Mouse (Mus musculus) kidney, postnatal 14 days (tissue): ENCODE measurements around the gene Pak6.
A peak's percentile ranks its signal among the peaks of the same experiment; 100 is the strongest.

Experiments used
- DNase-seq: peaks from one replicate; pipeline ENCODE4 v3.0.0; 2022; ENCODE audit warnings: mixed read lengths

The Pak6 gene

GRCm38 (mm10) chr2:118700179-118701062 lies 37.3 kb downstream of the Pak6 start:
- DNase-seq, result peak; percentile 89

GRCm38 (mm10) chr2:118701161-118701560 lies 38.1 kb downstream of the Pak6 start:
- DNase-seq, result no peak

- no peak for DNase-seq
These were observed 39.1 kb downstream of the Pak6 start for GRCm38 (mm10) chr2:118701971-118702882.

- DNase-seq, result peak; percentile 62
These were observed 40.0 kb downstream of the Pak6 start for GRCm38 (mm10) chr2:118702883-118703761.

GRCm38 (mm10) chr2:118703913-118704730 lies 41.0 kb downstream of the Pak6 start, which contains the start of gene Ankrd63:
Ankrd63 (minus strand) TSS chr2:118703963.
- DNase-seq, result peak; percentile 42

- DNase-seq, result no peak
These were observed 43.3 kb downstream of the Pak6 start for GRCm38 (mm10) chr2:118706436-118706835.

- no peak for DNase-seq
These were observed 45.4 kb downstream of the Pak6 start for GRCm38 (mm10) chr2:118708472-118708871.

GRCm38 (mm10) chr2:118709655-118710221 lies 46.6 kb downstream of the Pak6 start:
- DNase-seq, result no peak

GRCm38 (mm10) chr2:118711038-118711494 lies 48.0 kb downstream of the Pak6 start:
- peak; percentile 70 for DNase-seq

- DNase-seq, result no peak
These were observed 50.5 kb downstream of the Pak6 start for GRCm38 (mm10) chr2:118713631-118714030.

GRCm38 (mm10) chr2:118714230-118714629 lies 51.1 kb downstream of the Pak6 start:
- no peak for DNase-seq

- DNase-seq, result no peak
These were observed 53.6 kb downstream of the Pak6 start for GRCm38 (mm10) chr2:118716677-118717076.

GRCm38 (mm10) chr2:118723693-118724486 lies 60.8 kb downstream of the Pak6 start:
- no peak for DNase-seq

GRCm38 (mm10) chr2:118725511-118725910 lies 62.4 kb downstream of the Pak6 start:
- no peak for DNase-seq

GRCm38 (mm10) chr2:118726873-118727272 lies 63.8 kb downstream of the Pak6 start:
- no peak for DNase-seq

- peak; percentile 54 for DNase-seq
These were observed 64.8 kb downstream of the Pak6 start for GRCm38 (mm10) chr2:118727911-118728310.

GRCm38 (mm10) chr2:118728337-118728736 lies 65.2 kb downstream of the Pak6 start, which contains the start of gene Plcb2:
Plcb2 (minus strand) TSS chr2:118728438.
- DNase-seq, result peak; percentile 66

GRCm38 (mm10) chr2:118729194-118729593 lies 66.1 kb downstream of the Pak6 start:
- no peak for DNase-seq

- no peak for DNase-seq
These were observed 66.9 kb downstream of the Pak6 start for GRCm38 (mm10) chr2:118729816-118730621.
